Mouse (Mus musculus): ENCODE measurements around the gene Fam172a. TPM values are rescaled to one million over a fixed set of nuclear protein-coding genes. Genes with fewer than 3 reads are reported as not detected.

Fam172a gene
- 79.9 TPM for polyA plus RNA-seq (2017; shearing (Covaris generic))

GRCm38 (mm10) chr13:77701733-77702132, at the start of gene Fam172a:
TSS of gene Fam172a (plus strand) at chr13:77702033.

GRCm38 (mm10) chr13:78024683-78025294, 323.0 kb downstream of the Fam172a start, which contains the start of gene Pou5f2:
TSS of gene Pou5f2 (plus strand) at chr13:78024902.

DNA sequence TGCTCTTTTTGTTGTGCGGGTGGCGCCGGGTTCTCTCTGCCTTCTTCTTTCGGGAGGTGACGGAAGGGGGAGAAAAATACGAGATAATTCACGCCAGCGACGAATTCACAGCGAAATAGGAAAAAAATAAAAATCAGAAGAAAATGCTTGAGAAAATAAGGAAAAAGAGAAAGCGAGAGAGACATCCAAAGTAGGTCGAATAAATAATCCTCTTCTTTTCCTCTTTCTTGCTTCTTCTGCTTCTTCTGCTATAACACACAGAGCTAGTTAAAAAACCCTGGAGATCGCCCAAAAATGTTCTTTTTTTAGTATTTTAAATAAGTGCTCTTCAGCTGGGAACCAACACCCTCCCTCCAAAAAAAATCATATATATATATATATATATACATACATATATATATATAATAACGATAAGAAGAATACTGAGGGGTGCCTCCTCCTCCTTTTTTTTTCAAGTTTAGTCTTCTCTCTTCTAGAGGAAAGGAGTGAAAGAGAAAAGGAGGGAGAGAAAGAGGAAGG, 497.9 kb downstream of the Fam172a start, which contains the start of gene Nr2f1:
Gene Nr2f1, minus strand, starts transcription at position 116 of the 519 bp plus-strand sequence.

